Mouse (Mus musculus) urinary bladder, postnatal 10 days (tissue): ENCODE measurements around the gene Cmss1.

Source experiments
- DNase-seq: peaks from one replicate; pipeline ENCODE4 v3.0.0; 2022; ENCODE audit warnings: low spot score

Gene Cmss1

DNA sequence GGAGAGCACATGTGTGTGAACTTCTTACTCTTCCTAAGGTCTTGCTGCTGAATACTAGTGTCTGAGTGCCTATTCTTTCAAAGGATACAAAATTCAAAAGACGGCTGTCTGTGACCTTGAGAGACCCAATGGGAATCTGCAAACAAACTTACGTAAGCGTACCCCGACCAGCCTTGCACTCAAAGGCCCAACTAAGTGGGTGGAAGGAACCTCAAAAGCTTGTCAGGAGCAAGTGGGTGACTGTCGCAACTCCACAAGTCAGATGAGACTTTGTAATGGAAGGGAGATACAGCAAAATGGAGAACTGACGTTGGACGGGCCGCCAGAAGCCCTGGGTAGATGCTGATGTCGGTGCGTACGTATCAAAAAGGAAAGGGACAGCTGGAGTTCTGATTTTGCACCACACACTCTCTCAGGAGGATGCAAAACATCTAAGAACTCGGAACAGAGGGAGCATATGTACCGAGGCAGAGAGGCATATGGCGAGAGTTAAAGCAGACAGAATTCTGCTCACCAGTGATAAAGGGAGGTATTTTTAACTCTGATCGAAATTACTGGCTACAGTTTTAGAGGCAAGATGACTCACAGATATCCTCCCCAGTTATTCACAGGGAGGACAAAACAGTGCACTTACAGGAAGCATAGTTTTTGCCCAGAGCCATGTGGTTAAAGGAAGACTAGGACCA is 217.0 kb downstream of the Cmss1 start:
- DNase-seq: no peak

DNA sequence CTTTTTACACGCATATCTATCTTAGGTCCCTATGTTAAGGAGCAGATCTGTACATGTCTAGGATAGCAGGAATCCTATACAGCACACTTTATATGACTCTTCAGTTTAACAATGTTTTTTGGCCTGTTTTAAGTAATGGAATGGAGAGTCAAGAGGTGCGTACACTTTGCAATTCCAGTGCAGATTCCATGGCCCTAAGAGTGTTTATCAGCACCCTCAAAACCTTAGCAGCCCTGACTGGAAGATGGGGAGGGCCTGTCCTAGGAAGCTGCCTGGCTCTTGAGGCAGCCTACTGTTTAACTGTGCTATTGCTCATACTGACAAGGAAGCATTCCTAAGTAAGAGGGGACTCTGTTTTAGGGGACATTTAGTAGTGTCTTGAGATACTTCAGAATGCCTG is 222.4 kb downstream of the Cmss1 start:
- no peak for DNase-seq

GRCm38 (mm10) chr16:57383266-57383971 is 223.2 kb downstream of the Cmss1 start:
- DNase-seq: no peak

DNA sequence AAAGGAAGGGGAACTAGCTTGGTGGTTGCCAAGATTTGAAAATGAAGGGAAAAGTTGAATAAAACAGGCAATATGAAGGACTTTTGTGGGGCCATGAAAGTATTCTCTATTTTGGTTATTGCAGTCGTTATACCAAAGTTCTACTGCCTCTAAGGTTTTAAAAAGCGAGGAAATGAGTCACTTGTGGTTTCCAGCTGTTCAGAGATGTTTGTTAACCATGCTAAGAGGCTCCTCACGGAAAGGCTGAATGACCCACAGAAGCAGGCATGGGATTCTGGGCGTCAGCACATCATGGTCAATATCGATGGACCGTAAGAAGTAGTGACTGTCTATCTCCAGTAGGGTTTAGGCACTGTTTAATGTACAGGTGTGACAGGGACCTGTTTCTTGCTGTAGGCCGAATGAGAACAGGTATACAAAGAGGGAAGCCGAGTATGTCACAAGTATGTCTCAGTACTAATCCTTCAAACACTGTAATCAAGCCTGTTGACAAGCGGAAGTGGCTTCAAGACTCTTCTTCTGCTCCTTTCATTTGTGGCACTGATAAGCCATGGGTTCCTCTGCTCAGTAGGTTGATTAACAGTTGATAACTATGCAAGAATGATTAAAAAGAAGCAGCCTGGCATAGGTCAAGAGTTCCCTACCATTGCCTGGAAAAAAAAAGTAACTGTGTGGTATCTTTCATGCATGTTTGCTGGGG is 227.9 kb downstream of the Cmss1 start:
- DNase-seq: no peak

GRCm38 (mm10) chr16:57375248-57375837 is 231.3 kb downstream of the Cmss1 start:
- no peak for DNase-seq

DNA sequence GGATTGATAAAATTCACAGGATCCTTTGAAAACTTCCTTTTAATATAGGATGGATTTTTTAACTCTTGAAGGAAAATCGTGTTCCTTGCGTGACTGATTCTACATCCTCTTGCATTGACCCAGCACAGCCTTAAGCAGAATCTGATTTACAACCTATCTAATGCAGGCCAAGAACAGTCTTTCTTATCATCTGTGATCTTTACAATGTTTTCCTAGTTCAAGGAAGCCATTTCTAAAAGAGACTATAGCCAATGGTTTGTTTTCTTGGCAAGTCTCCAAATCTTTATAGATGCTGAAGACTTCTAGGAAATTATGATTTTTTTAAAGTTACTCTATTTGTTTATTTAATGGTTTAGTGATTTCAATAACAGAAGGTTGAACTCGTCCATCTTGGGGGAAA is 234.5 kb downstream of the Cmss1 start:
- no peak for DNase-seq

- DNase-seq: no peak
These were observed 236.7 kb downstream of the Cmss1 start for GRCm38 (mm10) chr16:57369846-57370496.

- DNase-seq: no peak
These were observed 239.5 kb downstream of the Cmss1 start for GRCm38 (mm10) chr16:57366941-57367694.

GRCm38 (mm10) chr16:57366141-57366540 is 240.5 kb downstream of the Cmss1 start:
- no peak for DNase-seq

- DNase-seq: no peak
These were observed 242.2 kb downstream of the Cmss1 start for GRCm38 (mm10) chr16:57364498-57364897.

GRCm38 (mm10) chr16:57362679-57363401 is 243.8 kb downstream of the Cmss1 start:
- no peak for DNase-seq

DNA sequence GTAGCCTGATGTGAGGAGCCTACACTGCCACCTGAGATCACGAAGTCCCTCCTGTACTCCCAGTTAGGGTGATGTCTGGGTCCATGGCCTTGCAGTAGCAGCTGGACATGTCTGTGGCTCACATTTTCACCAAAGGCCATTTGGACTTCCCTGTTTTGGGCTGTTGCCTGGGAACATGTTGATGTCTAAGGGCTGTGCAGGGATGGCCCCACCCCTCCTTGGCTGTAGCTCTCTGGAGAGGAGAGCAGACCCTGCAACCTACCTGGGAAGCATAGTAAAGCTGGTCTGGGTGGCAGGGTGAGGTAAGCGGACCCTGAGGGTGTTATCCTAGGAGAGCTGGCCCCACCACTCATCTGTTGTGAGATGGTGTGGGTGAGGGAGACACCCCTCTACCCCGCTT is 245.9 kb downstream of the Cmss1 start:
- DNase-seq: no peak

DNA sequence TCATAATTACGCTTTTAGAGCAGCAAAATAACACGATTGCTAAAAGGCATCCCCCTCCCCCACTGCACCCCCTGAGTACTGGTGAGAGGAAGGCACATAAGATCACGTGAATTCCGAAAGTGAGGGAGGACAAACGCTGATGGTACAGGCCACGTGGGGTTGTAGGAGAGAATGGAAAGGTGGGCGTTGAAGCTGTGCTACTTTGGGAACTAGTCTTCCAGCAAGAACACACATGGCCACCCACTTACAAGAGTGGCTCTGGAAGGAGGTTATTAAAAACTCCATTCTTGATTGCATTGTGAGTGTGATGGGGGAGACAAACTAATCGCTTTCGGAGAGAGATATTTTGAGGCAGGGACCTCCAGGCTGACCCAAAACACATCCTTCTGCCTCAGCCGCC is 247.4 kb downstream of the Cmss1 start:
- no peak for DNase-seq

- DNase-seq: no peak
These were observed 249.7 kb downstream of the Cmss1 start for GRCm38 (mm10) chr16:57357011-57357410.

DNA sequence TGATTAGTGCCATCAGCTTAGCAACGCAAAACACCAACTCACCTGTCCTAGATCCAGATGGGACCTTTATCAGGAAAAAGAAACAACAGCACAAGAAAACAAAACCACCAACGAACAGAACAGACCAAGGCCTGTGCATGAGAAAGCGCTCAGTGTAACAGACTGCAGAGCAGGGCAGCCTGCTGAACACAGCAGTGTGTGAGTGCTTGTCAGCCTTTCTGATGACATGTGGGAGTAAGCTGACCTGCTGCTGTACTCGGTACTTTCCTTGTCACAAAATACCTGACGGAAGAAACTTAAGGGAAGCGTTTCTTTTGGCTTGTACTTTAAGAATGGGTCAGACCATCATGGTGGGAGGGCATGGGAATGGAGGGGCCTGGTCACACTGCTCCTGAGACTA is 250.2 kb downstream of the Cmss1 start:
- no peak for DNase-seq

DNA sequence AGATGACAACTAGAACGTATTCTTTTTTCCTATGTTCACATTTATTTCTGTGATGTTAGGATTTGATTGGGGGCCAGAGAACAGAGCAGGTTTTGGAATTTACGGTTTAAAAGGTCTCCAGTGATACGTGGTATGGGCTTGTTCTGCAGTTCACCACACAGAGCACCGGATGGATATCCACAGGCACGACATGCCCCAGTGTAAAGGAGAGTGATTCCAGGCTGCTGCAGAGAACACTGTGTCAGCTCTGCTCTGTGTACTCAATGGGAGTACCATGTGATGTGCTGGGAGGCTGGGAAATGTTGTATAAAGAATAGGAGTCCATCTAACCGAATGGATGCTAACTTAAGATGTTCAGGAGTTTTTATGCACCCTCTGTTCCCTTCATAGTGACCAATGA is 252.7 kb downstream of the Cmss1 start:
- DNase-seq: no peak

DNA sequence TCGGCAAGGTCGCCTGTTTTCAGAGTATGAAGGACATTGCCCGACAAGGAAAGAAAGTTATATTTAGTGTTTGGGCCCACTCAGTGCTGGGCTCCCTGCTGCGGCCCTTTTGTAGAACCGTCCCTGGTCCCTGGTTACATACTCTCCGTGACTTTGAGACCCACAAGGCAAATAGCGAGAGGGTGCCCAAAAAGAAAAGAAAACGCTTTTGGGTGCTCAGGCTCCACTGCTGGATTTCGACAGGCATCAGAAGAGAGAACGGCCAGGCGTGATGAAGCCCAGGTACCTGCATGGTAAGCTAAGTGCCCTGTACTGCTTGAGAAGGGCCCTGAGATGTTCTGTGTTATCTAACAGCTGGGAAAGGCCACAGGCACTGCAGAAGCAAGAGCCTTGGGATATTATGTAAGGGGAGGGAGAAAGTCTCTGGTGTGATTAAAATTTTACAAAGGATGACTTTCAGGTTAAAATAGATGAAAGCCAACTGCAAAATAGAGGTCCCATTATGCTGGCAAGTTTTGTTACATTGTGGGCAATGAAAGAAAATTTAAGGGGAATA is 253.4 kb downstream of the Cmss1 start:
- DNase-seq: no peak

DNA sequence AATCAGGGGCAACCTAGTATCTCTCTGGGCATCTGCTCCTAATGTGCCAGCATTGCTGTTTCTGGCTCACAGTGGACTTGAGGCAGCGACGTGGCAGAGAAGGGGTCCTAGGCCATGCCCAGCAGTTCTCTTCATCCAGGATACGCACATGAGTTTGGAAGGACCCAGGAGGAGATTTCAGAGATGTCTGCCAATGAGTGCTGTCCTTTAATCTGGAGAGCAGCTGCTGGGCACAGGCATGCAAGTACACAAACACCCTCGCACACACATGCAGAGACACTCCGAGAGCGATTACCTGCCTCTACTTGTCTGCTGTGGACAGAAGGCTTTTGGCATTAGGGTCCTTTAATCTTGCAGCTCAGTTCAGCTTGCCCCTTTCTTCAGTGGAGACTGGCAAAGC is 253.9 kb downstream of the Cmss1 start, which contains the start of gene Filip1l:
Gene Filip1l (plus strand): TSS at position 343 of the 400 bp plus-strand sequence.
- no peak for DNase-seq

DNA sequence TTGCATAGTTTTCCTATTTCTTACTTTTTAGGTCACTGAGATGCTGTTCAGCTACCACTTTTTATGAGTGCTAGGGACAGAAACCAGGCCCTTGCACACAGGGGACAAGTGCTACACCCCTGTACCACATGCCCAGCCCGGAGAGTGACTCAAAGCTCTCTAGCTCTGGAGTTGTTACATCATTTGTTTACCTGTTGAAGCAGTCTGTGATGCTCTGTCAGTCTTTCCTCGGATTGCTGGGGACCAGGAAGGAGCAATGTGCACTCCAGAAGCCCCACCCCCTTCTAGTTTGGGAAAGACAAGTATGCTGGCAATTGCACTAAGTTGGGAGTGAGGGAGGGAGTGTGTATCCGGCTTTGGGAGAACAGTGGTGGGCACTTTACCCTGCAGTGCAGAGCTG is 257.0 kb downstream of the Cmss1 start:
- DNase-seq: no peak

DNA sequence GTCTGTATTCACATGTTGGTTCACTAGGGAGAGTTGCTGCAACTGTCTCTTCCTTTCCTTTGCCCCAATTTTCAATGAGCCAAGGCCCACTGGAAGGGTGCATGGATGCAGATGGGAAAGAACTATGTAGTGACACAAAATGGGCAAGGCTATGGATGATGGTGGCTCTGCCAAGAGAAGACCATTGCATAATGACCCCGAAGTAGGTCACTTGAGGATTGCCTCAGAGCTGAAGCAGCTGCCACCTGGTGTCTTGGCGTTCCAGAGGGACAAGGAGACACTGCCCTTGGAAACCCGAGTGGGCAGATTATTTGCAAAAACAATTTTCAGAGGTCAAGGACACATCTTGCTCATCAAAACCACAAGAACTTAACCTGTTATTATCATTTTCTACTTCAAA is 257.6 kb downstream of the Cmss1 start:
- no peak for DNase-seq
